Mouse (Mus musculus) neutrophil, adult 5-6 weeks (primary cell): ENCODE measurements around the gene Lysmd2. TPM values are rescaled to one million over a fixed set of nuclear protein-coding genes. Genes with fewer than 3 reads are reported as not detected.
"Not testable (repeated sequence)": the region's sequence is repeated elsewhere in the genome, so short reads cannot be mapped to it uniquely, and the experiment has no call there.

Source experiments
- ATAC-seq: fragments of 151-379, 151-347 bp; 2 replicates; pipeline ENCODE4 v1.8.0; 2017; ENCODE audit warnings: mild to moderate bottlenecking, moderate TSS enrichment; ENCODE audit not compliant: insufficient number of reproducible peaks, poor library complexity, low FRiP score, severe bottlenecking; ENCODE audit errors: extremely low read depth
- total RNA-seq: library from RNA; stranded (forward); fragments of 200-1000 nt; gene quantifications from 2 replicates; pipeline ENCODE4 v1.2.3, GENCODE M21; 2017

Lysmd2 gene
- total RNA-seq, 1 experiment from 2014 or later = 0.70 TPM

- ATAC-seq = no peak
Measured at GRCm38 (mm10) chr9:75621428-75621827, 4.1 kb upstream of the Lysmd2 start.

- ATAC-seq = no peak
Measured at GRCm38 (mm10) chr9:75624983-75625555, 472 bp upstream of the Lysmd2 start.

GRCm38 (mm10) chr9:75626308-75626604 is 715 bp downstream of the Lysmd2 start:
- no peak for ATAC-seq

- ATAC-seq = 0 out of 2 replicates have a peak, but pooled peaks have one; percentile 13
Measured at GRCm38 (mm10) chr9:75630823-75631454, 5.4 kb downstream of the Lysmd2 start.

GRCm38 (mm10) chr9:75632111-75632510 is 6.6 kb downstream of the Lysmd2 start:
- no peak for ATAC-seq

- ATAC-seq = no peak
Measured at GRCm38 (mm10) chr9:75632902-75633301, 7.4 kb downstream of the Lysmd2 start.

GRCm38 (mm10) chr9:75633603-75634002 is 8.1 kb downstream of the Lysmd2 start:
- ATAC-seq = no peak

GRCm38 (mm10) chr9:75634226-75634625 is 8.7 kb downstream of the Lysmd2 start:
- ATAC-seq = no peak

GRCm38 (mm10) chr9:75645405-75645804 is 19.9 kb downstream of the Lysmd2 start:
- ATAC-seq = no peak

- no peak for ATAC-seq
Measured at GRCm38 (mm10) chr9:75653981-75654911, 28.7 kb downstream of the Lysmd2 start.

- ATAC-seq = not testable (repeated sequence)
Measured at GRCm38 (mm10) chr9:75656456-75656855, 30.9 kb downstream of the Lysmd2 start.

- no peak for ATAC-seq
Measured at GRCm38 (mm10) chr9:75660917-75661316, 35.4 kb downstream of the Lysmd2 start.

- no peak for ATAC-seq
Measured at GRCm38 (mm10) chr9:75665364-75665763, 39.8 kb downstream of the Lysmd2 start.

GRCm38 (mm10) chr9:75666612-75667011 is 41.1 kb downstream of the Lysmd2 start:
- no peak for ATAC-seq

GRCm38 (mm10) chr9:75672769-75673168 is 47.2 kb downstream of the Lysmd2 start:
- no peak for ATAC-seq

GRCm38 (mm10) chr9:75676226-75676625 is 50.7 kb downstream of the Lysmd2 start:
- no peak for ATAC-seq

- no peak for ATAC-seq
Measured at GRCm38 (mm10) chr9:75678341-75678740, 52.8 kb downstream of the Lysmd2 start.

GRCm38 (mm10) chr9:75679629-75680028 is 54.1 kb downstream of the Lysmd2 start:
- ATAC-seq = no peak

GRCm38 (mm10) chr9:75680606-75681005 is 55.1 kb downstream of the Lysmd2 start:
- no peak for ATAC-seq
